Mouse (Mus musculus) cerebellum, adult 11-12 months (tissue): ENCODE data around the gene Mcpt2.
"Not testable (repeated sequence)": the region's sequence is repeated elsewhere in the genome, so short reads cannot be mapped to it uniquely, and the experiment has no call there.

Experiments
- DNase-seq: peaks from one replicate; pipeline ENCODE4 v3.0.0; 2022

Gene Mcpt2

GRCm38 (mm10) chr14:56041792-56042191, at the start of gene Mcpt2:
Gene Mcpt2, plus strand, starts transcription at chr14:56042041.
- DNase-seq, result not testable (repeated sequence)

DNA sequence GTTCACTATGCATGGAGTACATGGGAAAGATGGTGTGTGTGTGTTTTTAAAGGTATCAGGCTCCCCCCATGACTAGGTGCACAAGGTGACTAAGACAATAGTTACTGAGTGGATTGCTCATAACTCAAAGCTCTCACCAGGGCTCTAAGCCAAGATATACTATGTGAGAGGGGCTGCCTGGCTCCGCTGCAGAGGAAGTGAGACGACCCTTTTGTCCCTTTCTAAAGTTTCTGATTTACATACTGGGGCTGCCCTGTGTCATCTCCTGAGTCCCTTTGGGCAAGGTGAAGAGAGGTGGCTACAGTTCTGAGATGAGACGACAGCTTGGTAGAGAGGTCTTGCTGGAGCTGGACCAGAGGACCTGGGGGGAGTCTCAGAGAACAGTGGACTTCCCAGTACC, 28.7 kb upstream of the Mcpt2 start:
- DNase-seq, result no peak

DNA sequence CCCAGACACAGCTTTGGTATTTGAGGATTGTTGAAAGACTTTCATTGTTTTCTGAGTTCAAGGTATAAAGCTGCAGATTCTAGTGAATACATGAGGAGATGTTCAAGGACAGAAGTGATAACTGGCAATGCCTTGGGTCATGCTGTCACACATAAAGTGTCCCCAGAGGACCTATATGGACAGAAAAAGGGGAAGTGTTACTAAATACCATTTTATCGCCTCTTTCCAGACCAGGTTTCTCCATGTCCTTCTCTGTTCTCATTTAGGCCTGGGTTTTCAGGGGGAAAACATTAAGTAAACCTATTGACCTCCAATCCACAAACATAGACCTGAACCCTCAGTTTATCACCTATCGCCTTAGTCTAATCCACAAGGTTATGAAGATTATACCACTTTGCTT, 27.9 kb upstream of the Mcpt2 start:
- no peak for DNase-seq

DNA sequence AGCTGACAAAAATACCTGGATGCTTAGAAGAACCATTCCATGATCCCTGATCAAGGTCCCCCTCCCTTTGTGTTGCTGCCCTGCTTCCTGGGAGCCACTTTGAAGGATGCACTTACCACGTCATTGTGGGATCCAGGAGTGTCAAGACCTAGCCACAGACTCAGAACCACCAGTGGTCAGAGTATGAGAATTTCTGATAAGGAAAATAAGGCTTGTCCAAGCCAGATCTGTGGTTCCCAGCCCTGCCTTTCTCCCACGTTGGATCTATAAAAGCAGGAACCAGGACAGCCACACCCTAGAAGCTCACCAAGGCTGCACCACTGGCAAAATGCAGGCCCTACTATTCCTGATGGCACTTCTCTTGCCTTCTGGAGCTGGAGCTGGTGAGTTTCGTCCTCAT, 24.2 kb upstream of the Mcpt2 start, which contains the start of gene Mcpt1:
TSS of gene Mcpt1 (plus strand) at position 301 of the 400 bp plus-strand sequence.
- not testable (repeated sequence) for DNase-seq

DNA sequence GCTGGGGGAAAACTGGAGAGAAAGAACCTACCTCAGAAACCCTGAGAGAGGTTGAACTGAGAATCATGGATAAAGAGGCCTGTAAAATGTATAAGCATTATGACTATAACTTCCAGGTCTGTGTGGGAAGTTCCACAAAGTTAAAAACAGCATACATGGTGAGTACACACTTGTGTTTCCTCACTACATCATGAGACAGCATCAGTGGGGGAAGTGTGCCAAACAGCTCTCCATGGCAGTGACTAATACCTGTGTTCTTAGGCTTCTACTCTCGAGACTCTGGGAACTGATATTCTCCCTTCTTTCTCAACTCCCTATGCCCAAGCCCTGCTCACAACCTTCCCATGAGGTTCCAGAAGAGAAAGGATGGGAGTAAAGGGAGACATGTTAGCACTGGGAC, 22.4 kb upstream of the Mcpt2 start:
- no peak for DNase-seq

DNA sequence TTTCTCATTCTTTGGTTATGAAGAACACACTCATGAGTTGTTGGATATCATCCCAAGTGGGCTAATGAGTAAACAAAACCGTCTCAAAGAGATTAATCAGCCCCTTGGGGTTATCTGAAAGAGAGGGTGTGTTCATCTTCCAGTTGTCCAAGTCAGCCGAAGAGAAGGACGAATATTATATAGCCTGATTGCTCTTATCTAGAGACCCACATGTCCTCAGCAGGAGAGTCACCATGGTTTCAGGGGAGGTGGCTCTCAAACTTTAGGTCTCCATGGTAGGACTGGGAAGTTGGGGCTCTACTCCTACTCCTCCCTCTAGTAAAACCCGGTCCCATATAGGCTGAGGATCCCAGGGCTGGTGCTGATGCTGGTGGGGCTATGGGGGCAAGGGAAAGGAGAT, 20.5 kb upstream of the Mcpt2 start:
- not testable (repeated sequence) for DNase-seq

- not testable (repeated sequence) for DNase-seq
These were observed 11.4 kb upstream of the Mcpt2 start, which contains the start of gene Mcpt9 for GRCm38 (mm10) chr14:56030395-56030794. Gene Mcpt9, minus strand, starts transcription at chr14:56030495.

DNA sequence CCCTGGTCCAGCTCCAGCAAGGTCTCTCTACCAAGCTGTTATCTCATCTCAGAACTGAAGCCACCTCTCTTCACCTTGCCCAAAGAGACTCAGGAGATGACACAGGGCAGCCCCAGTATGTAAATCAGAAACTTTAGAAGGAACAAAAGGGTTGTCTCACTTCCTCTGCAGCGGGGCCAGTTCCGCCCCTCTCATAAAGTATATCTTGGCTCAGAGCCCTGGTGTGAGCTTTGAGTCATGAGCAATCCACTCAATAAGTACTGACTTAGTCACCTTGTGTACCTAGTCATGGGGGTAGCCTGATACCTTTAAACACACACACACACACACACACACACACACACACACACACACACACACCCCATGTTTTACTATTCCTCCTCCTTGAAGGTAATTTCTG, 7.4 kb upstream of the Mcpt2 start:
- DNase-seq, result no peak

DNA sequence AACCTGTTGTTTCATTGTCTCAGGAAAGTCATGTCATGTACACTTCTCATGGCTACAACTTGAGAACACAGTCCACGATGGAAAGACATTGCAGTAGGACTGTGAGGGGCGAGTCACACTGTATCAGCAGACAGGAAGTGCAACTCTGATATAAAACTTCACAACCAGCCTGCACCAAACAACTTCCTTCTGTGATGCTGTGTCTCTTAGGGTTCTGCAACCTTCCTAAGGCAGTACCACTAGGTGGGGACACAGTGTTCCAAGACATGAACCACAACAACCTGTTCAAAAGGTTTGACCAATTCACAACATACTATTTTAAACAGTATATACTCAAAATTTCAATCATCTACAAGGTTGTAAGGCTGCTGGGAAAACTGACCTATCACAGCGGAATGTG, 13.6 kb downstream of the Mcpt2 start:
- no peak for DNase-seq

DNA sequence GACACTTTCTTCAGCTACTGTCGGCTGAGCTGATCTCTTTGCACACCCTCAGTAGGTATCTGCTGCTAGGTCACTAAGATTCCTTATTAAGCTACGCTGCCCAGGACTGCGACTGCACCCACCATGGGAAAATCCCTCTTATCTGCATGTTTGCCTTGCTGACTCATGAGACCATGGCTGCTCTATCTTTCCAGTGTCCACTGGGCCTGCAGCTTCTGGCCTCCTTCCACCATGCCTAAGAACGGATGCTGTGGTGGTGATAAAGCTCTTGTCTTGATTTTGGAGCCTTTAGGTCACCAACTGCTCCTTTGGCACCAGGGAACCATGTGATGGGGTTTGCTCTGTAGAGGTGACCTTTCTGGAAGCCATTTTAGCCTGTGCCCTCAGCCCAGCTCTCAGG, 15.9 kb downstream of the Mcpt2 start:
- no peak for DNase-seq

- DNase-seq, result not testable (repeated sequence)
These were observed 20.4 kb downstream of the Mcpt2 start, which contains the start of gene Mcpt4 for GRCm38 (mm10) chr14:56062213-56062612. Gene Mcpt4, minus strand, starts transcription at chr14:56062313.

- DNase-seq, result peak; percentile 27
These were observed 40.2 kb downstream of the Mcpt2 start for GRCm38 (mm10) chr14:56082016-56082415.

DNA sequence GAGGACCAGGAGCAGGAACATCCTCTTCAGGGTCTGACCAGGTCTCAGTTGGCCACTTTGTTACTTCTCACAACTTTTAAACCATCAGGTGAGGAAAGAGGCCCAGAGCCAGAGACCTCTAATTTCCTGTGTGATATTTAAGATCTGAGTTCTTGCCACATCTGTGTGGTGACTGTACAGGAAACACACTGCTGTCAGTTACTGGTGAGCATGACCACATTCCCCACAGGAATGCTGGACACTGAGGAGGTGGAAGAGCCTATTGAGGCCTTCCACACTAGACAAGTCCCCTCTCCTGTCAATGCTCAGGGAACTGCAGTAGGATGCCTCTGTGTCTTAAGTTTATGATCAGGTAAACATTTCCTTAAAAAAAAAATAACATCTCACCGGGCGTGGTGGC, 43.3 kb downstream of the Mcpt2 start, which contains the start of gene Mcpt8:
TSS of gene Mcpt8 (minus strand) at position 107 of the 400 bp plus-strand sequence.
- DNase-seq, result no peak

DNA sequence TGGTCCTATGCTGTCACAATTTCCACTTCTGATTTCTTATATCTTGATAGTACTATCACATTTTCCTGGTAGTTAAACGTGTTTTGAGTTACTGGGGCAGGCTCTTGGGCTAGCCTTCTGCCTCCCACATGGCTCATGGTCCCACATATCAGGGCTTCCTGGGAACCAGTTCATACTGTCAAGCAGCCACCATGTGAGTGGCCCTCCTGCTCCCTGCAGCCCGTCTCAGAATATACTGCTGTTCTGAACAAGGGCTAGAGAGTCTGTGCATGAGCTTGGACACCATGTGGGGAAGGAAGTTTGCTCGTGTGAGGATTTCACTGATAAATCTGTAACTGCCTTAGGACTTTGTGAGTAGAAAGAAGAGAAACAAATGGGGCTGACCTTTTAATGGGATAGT, 44.9 kb downstream of the Mcpt2 start:
- DNase-seq, result no peak

GRCm38 (mm10) chr14:56093353-56093752, 51.5 kb downstream of the Mcpt2 start:
- no peak for DNase-seq
